Mouse (Mus musculus) left cerebral cortex, adult 9 months (tissue): Measurements from ENCODE around the gene Srcin1.

Experiments used
- DNase-seq, 2 experiments: peaks; one replicate each; pipeline ENCODE4 v3.0.0; 2022; ENCODE audit warnings: low spot score in 2 of 2

Gene Srcin1

DNA sequence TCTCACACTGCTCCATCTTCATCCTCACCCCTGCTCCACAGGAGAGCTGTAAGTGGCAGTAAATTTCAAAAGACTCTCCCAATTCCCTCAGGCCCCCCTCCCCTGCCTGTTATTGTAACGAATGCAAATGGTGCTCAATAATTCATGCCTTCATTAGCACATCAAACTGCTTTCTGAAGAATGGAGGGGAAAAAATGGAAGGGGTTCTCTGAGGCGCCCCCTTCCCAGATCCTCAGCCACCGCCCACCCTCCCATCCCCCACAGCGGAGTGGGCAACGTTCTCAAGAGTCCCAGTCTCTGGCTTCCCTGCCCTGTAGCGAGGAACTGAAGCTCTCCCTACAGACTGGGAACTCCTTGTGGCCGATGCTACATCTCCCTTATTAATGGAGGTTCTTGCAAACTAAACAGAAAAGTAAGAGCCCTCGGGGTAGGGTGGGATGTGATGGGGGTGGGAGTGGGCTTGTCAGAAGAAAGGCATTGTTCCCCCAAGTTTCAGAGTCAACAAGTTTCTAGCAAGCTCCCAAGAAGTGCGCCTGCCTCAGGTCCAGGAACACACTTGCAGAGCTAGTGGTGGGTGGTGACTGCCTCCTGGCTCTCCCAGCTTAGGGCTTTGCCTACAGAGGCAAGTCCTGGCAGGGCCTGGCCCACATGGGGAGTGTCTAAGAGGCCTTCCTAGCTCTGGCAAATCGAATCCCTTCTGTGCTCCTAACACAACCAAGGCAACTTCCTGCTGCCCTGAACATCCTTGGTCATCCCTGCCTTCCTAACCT, 3.3 kb upstream of the Srcin1 start:
- DNase-seq: no peak

DNA sequence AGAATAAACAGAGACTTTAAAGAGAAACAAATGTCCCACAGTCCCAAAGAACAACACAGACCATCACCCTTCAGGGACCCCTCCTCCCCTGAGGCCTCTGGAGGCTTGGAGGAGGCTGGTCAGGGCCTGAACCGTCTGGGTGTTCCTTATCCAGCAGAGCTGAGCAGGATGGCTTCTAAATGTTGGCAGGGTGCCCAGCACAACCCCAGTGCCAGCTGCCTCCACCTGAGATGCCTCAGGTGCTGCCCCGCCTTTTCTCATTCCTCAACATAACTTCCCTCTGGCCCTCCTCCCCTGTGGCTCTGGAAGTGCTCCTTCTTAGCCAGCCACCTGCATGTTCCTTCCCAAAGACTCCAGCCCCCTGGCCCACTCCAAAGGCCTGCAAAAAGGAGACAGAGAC, 2.3 kb upstream of the Srcin1 start:
- DNase-seq: no peak

DNA sequence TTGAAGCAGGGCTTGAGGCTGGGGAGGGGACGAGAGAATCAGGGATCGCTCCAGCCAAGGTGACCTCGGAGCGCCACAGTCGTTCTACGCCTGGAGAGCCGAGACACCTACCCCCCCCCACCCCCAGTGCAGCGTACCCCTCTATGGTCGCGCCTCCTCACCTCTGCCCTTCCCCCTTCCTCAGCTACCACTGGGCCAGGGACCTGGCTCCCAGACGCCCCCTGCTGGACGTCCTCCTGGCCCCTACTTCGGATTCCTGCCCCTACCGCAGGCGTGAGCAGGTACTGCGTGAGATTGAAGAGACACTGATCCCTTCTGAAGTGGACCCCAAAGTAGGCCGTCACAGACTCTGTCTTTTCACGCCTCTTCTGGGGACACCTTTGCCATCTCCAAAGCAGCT, 348 bp downstream of the Srcin1 start:
- DNase-seq: peak in 1 of 2 experiments; percentile 84

DNA sequence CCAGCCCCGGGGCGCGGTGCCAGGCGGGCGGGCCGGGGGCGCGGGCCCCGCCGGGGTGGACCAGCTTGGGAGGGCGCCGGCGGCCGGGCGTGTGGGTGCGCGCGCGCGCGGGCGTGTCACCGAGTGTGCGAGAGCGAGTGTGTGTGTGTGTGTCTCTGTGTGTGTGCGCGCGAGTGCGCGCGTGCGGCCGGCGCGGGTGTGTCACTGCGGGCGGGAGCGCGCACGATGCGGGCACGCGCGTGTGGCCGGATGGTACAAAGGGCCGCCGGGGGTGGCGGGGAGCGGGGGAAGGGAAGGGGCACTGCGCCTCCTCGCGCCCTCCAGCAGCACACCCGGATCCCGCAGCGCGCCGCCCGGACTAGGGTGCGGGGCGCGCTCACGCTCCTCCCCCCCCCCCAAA, 911 bp downstream of the Srcin1 start:
- peak in 1 of 2 experiments; percentile 77 for DNase-seq

DNA sequence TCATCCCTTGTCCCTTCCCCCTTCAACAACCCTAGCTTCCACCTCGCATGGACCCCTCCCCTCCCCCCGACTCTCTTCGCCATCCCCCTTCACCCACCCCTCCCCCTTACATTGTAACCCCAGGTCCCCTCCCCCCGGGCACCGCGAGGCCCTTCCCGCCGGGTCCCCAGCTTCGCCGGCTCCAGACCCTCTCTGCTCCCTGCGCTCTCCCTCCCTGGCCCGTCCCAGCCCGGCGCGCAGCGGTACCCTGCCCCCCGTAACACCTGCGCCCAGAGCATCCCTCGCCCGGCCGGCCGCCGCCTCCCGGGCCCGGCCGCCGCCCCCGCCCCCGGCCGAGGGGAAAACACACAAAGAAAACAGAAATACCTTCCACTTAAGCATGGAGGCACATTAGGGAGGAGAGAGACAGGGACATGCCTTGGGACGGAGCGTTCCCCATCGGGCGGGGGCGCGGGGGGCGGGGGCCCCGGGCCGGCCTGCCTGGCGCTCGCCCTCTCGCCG, 1.4 kb downstream of the Srcin1 start:
- DNase-seq: no peak

DNA sequence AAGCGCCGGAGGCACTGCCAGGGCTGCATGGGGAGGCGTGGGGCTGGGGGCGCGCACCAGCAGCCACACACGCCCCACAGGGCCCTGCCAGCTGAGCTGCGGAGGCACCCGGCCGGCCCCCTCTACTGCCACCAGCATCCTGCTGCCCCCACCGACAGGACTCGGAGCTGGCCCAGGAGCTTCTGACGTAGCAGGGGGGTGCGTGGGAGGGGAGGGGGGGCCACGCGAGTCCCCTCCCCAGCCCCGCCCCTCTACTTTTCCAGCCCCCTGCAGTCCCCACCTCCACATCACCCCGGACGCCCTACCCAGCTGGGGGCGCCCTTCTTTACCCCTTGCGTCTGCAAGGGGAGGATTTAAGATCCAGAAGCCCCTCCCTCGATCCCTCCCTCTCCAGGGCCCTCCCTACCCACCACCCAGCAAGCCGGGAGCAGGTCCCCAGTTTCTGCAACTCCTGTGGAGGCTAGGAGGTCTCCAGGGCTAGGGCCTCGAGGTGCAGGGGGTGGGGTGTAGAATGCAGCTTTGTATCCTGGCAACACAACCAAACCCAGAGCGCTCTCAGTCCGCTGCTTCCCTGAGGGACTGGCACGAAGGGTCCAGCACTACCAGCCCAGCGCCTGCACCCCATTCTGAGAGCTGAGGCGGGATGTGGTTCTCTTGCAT, 2.0 kb downstream of the Srcin1 start:
- peak; percentile 80 to 81 for DNase-seq

DNA sequence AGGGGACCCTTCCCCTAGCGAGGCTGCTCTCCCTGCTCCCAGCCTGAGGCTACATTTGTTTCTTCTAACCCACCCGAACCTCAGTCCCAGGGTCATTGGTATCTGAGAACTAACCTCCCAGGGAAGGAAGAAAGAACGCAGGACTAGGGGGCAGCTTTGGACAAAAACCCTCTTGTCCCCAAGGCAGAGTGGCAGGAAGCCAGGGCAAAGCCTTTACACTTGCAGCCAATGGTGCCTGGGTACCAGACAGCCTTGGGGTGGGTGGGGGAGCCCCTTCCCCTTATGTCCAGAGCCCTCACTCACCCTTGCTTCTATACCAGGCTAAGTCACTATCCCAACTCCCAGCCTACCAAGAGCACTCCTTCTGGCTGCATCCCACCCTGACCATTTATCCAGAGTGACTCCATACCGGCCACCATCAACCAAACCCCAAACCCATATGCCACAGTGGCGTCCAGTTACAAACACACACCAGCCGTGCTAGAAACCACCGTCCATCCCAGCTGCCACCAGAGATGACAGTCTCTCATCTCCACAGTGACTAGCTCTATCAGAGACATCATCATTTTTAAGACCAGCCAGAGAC, 3.0 kb downstream of the Srcin1 start:
- no peak for DNase-seq

DNA sequence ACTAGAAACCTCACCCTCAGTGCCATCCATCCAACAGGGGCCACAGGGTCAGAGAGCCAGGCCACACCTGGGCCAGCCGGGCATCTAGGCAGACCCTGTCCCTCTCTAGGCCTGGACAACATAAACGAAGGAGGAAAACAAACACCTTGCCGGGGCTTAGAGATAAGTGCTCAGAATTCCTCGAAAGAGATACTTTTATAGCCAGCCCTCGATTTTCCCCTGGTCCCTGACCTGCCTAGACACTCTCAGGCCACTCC, 4.0 kb downstream of the Srcin1 start:
- DNase-seq: no peak

DNA sequence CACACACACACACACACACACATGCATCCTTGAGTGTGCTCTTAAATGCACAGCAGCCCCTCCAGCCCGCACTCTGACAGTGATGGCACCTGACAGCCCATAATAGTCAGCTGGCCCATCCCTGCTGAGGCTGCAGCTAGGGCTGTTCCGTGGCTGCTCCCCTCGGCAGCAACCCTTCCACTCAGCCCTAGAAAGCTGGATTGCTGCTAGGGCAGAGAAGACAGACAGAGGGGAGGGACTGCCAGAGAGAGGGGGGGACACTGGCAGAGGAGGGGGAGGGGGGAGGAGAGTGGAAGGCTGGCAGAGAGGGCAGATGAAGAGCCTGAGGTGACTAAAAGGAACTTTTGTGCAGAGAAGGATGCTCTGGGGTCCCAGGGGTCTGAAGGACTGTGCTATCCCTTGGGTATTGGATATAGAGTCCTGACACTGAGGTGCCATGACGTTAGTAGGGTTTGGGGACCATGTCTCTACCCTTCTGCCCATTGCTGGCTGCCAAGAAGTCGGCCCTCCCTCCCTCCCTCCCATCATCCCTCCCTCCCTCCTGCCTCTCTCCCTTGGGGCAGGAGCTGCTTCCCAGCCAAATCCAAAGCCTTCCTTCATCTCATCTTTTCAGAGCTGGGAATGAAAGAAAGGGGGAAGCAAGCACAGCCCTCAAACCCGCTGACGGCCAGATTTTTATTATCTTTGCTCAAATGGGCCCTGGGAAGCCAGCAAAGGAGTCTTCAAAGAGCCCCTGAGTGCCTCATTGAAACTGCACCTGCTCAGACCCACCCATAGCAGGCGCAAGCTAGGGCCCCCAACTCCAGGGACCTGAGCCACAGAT, 4.5 kb downstream of the Srcin1 start:
- DNase-seq: no peak

DNA sequence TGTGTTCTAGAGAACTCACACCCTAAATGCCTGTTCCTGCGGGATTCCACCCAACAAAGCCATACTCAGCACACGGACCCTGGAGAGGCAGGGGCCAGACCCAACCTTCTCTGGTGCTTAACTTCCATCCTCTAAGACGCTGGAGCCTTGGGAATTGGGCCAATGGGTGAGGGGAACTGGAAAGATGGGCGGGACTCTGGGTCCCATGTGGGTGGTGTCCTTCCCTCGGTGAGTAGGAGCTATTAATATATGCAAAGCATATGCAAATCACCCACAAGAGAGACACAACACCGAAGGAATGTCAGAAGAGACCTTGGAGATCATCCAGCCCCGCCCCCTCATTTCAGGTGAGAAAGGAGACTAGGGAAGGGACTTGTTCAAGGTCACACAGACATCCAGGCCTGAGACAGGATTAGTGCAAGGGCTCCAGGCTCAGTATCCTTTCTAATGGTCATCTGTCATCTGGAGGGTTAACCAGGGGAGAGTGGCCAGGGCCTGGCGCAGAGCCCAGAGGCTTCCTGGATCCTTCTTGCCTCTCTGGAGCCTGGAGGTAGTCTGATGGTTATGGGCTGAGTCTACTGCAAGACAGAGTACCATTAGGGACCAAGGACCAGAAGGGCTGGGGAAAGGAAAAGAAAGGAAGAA, 5.4 kb downstream of the Srcin1 start:
- no peak for DNase-seq

DNA sequence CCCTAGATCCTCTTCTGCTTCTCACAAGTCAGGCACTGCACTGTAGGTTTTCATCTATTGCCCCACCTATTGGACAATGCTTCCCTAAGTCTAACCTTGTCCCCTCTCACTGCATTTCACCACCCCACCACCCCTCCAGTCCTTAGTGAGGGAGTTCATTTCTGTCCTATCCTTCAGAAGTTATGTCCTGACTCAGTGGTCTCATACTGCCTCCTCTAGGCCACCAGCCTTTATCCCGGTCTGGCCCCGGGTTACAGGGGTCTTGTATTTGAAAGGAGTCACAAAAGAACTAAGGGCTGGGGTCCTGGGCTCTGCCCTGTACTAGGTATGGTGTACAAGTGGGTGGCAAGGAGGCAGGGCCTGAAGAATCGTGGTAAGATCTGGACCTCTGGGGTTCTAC, 6.2 kb downstream of the Srcin1 start:
- DNase-seq: peak in 1 of 2 experiments; percentile 8

DNA sequence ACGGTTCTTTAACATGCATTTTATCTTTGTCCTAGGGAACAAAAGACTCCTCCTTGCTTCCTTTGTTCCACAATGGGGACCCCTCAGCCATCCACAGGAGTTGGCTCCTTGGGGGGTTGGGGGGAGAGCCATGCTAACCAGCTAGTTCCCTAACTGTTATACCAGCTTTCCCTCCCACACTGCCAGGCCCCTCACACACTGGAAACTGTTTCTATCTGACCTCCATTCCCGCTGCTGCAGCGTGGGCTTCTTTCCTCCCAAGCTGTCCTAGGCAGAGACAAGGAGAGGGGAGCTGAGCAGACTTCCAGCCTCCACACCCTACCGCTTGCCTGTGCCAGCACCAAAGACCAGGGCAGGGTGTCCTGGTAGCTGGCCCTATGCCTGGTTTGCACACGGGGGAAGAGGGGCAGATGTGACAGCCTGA, 6.7 kb downstream of the Srcin1 start:
- peak in 1 of 2 experiments; percentile 64 for DNase-seq

DNA sequence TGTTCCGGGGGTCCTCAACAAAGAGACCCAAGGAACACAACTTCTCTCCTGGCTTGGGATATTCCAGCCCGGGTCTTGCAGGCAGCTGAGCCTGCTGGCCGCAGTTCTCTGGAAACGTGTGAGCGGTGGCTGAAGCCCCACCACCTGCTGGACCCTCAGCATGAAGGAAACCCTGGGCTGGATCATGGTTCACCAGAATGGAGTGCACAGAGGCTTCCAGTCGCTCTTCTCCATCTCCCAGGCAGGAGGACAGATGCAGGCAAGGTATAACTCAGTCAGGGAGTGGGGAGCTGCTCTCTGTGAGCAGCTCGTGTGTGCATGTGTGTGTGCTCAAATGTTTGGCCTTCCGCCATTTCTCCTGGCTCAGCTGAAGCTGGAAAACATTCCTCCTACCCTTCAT, 7.3 kb downstream of the Srcin1 start:
- DNase-seq: peak in 1 of 2 experiments; percentile 81

DNA sequence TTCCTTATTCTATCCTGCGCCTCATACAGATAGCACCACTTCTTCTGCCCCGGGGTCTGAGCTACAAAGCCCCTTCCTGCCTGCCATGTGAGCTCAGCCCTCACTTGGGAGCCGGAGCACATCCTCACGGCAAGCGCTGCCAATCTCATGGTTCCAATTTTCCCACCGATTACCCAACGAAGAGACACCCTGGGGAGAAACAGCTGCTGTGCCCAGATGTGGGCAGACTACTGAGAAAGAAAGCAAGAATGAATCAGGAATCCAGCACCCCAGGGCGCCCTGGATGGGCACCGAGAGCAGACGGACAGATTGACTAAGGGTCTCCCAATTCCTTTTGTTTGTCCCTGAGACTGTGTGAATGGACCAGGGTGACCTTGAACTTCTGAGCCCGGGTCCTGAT, 8.5 kb downstream of the Srcin1 start:
- no peak for DNase-seq

DNA sequence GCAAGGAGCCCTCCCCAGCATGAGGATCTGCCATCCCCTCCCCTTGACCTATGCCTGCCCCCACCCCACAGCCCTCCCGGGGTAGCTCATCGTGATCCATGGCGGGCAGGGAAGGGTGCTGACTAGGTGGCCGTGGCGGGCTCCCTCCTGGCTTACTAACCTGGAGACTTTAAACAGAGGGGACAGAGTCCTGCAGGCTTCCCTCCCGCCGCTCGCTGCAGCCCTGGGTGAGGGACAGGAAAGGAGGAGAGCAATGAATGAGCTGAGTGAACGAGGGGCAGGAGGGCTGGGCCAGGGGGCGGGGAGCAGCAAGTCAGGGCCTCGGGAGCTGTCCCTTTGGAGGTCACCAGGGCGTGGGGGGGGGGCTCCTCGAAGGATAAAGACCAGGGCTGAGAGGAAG, 9.4 kb downstream of the Srcin1 start:
- no peak for DNase-seq

DNA sequence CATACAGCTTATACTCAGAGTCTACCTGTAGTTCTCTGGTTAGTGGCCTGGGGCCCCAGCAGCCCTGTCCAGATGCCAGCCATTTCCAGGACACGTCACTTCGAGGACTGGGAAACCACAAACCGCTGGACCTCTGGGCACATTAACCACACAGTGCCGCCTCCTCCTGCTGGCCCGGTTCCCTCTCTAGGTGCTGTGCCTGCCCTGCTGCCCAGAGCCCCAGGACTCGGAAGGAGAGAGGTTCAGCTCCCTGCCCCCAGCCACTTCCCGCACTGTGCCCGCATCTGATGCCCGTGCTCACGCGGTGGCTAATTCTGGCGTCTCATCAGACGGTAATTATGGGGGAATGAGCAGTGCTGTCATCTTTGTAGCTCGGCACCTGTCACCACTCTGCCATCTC, 12.3 kb downstream of the Srcin1 start:
- DNase-seq: no peak

DNA sequence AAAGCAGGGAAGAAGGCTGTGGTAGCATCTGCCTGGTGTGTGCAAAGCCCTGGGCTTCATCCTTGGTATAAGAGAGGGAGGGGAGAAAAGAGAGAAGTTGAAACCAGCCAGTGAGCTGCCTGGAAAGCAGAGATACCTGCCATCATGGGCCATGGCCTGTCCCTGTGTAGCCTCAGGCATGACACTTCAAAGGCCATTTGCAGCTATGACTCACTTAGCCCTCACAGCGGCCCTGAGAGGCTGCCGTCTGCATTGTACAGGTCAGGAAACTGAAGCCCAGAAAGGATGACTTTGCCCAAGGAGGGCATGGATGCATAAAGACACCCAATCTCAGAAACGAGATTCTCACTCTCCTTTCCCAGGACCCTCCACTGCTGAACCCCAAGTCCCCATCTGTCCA, 13.4 kb downstream of the Srcin1 start:
- no peak for DNase-seq

DNA sequence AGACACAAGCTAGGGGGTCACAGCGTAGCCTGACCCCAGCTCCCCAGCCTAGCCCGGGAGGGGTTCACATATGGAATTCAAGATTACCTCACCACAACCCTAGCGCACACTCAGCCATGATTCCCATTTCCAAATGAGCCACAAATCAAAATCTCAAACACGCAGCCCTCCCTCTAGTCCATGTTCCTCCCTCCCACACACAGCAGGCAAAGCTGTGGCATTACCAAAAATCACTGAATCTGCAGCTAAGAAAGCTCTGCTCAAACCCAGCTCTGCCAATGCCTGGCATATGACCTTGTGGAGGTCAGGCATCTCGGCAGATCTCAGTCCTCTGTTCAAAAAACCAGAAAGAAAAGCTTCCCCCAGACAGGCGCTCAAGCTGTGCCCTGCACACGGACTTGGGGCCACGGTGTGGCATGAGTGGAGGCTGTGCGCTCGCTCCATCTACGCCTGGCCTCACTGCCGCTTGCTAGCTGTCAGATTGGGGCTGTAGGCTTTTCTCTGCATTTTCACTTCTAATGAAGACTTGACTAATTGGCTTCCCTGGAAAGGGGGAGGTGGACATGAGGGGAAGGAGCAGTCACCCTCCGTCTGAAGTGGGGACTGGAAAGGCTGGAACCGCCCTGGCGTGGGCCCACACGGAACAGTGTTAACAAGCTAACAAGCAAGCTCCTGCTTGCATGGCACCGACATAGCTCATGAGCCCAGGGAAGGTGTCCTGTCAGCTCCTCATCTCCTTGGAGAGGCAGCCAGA, 15.6 kb downstream of the Srcin1 start:
- DNase-seq: peak in 1 of 2 experiments; percentile 63

DNA sequence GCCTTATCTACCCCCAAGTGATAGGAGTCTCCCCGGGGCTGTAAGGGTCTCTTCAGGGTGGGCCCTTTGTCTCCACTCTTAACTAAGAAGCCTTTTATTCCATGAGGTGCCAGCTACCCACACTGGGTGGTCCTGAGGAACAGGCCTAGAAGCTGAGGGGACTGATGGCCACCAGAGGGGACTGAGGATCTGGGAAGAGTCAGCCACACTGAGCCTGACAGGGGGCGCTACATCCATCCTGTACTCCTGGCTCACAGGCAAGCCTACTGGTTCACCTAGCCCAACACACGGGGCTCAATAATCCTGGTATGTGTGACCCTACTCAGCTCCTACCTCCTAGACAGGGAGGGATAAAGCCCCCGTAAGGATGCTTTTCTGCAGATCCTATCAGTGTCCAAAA, 16.4 kb downstream of the Srcin1 start:
- no peak for DNase-seq

DNA sequence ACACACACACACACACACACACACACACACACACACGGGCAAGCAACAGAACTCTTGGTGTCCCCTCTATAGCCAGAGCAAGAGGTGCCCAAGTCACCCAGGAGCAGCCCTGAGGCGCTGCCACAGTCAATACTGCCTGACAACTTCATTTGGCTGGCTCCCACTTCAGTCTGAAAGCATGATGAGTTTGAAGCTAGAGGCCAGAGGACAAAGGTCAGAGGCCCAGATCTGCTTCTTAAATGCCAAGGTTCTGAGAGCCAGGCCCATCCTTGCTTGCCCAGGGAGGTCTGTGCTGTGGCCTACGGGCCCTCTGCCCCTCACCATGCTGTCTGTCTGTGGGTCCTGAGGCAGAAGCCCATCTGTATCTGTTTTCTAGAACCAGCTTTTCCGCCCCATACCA, 18.1 kb downstream of the Srcin1 start:
- no peak for DNase-seq
